Mouse (Mus musculus) MEL (cell line): ENCODE results near the gene Col3a1. TPM values are rescaled to one million over a fixed set of nuclear protein-coding genes. Genes with fewer than 3 reads are reported as not detected.

Experiments
- polyA plus RNA-seq, 2 experiments: library from polyadenylated mRNA; stranded (reverse) in 1 of 2; unstranded in 1 of 2; fragments of >175 nt in 1 of 2; fragments of >200 nt in 1 of 2; gene quantifications; 2 replicates each; pipeline versions ENCODE4 v1.2.1 to v1.2.4; 2012; ENCODE audit warnings: low replicate concordance in 2 of 2, low read depth in 1 of 2; ENCODE audit not compliant: insufficient read length in 2 of 2, insufficient read depth in 1 of 2, missing spikeins in 1 of 2
- total RNA-seq: library from RNA; depleted of rRNA; stranded (reverse); fragments of 300-350 nt; gene quantifications from 2 replicates; pipeline ENCODE4 v1.2.3, GENCODE M21; 2012; rRNA removed

Gene Col3a1
- total and polyA plus RNA-seq, 3 experiments, result not detected

Other genes starting within 250 kb of the Col3a1 start
- 0.20 and 0.46 TPM in 2 replicates for gene Col5a2, start 191.7 kb downstream of the Col3a1 start, total RNA-seq
- gene Col5a2, start 191.7 kb downstream of the Col3a1 start, polyA plus RNA-seq, result under 1 TPM in 1 of 2 experiments, not detected in 1; 0.07 TPM